Mouse (Mus musculus) pancreas, adult 10 weeks (tissue): ENCODE measurements around the gene Svopl. TPM values are rescaled to one million over a fixed set of nuclear protein-coding genes. Genes with fewer than 3 reads are reported as not detected.

Source experiments
- polyA plus RNA-seq: library from polyadenylated mRNA; stranded (reverse); fragments of 350-450 nt; fragmentation: Illumina TruSeq; extraction: RNeasy Lipid Tissue Mini Kit (QIAGEN cat#74804); gene quantifications from one replicate; pipeline ENCODE4 v1.2.3, GENCODE M21; 2015; ENCODE audit warnings: low read depth, low replicate concordance; ENCODE audit not compliant: insufficient read depth

Gene Svopl
- polyA plus RNA-seq: 0.65 TPM

GRCm38 (mm10) chr6:38046838-38047237 is at the start of gene Svopl:
Svopl (minus strand) TSS chr6:38046996.

Other genes starting within 250 kb of the Svopl start
- 8.5 TPM for gene Trim24, start 176.2 kb downstream of the Svopl start, polyA plus RNA-seq
- gene Tmem213, start 62.3 kb upstream of the Svopl start, polyA plus RNA-seq: not detected
- gene Atp6v0a4, start 77.6 kb upstream of the Svopl start, polyA plus RNA-seq: 2.2 TPM
- gene D630045J12Rik, start 207.0 kb upstream of the Svopl start, polyA plus RNA-seq: 0.57 TPM